Mouse (Mus musculus) thymus, postnatal 4 days (tissue): Measurements from ENCODE around the gene Slc17a5.

Experiments used
- DNase-seq: peaks from one replicate; pipeline ENCODE4 v3.0.0; 2021

The Slc17a5 gene

GRCm38 (mm10) chr9:78587914-78588313 is at the start of gene Slc17a5:
TSS of gene Slc17a5 (minus strand) at chr9:78588041.
- DNase-seq, result peak; percentile 96

- DNase-seq, result no peak
Measured at GRCm38 (mm10) chr9:78633976-78634375, 46.1 kb upstream of the Slc17a5 start.

DNA sequence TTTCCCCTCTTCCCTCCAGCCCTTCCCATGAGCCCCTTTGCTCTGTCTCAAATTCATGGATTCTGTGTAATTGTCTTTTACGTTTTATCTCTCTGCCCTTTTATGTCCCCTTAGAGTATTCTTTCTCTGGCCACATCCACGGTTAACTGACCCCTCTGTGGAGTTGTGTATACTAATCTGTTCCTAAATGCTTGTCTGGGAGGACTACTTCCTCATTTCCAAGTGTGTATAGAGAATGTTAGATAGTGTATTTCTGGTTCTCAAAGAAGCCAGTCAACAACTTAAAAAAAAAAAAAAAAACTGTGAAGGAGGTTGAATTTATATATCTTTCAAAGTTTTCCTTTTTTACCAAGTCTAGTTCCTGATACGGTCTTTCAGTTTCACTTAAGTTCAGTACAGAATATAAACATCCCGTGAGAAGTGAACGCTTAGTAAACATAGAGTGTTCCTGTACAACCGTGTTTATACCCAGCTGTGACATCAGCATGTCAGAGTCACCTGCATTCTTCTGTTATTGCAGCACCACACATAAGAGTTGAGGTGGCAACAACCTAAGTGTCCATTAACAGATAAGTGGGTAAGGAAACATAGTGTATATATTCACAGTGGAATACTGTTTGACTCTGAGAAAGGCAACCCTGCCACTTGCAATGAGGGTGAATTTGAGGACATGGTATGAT is 44.1 kb upstream of the Slc17a5 start:
- no peak for DNase-seq

- no peak for DNase-seq
Measured at GRCm38 (mm10) chr9:78629991-78630390, 42.1 kb upstream of the Slc17a5 start.

- no peak for DNase-seq
Measured at GRCm38 (mm10) chr9:78623301-78623747, 35.5 kb upstream of the Slc17a5 start.

DNA sequence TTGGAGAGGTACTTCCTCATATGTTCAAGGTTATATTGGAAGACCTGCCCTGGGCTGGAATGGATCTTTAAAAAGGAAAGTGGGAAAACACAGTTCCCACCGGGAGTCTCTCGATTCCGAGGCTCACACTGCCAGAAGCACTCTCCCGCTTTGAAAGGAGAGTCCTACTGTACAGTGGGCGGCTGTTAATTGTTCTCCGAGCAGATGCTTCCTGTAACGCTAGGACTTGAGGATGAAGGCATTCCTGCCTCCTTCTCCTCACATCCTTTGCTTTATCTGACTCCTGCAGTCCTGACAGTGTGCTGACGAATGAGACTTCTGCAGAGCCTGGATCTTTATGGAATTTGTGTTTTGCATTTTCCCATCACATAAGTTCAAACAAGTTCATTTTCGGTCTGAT is 31.4 kb upstream of the Slc17a5 start:
- DNase-seq, result no peak

DNA sequence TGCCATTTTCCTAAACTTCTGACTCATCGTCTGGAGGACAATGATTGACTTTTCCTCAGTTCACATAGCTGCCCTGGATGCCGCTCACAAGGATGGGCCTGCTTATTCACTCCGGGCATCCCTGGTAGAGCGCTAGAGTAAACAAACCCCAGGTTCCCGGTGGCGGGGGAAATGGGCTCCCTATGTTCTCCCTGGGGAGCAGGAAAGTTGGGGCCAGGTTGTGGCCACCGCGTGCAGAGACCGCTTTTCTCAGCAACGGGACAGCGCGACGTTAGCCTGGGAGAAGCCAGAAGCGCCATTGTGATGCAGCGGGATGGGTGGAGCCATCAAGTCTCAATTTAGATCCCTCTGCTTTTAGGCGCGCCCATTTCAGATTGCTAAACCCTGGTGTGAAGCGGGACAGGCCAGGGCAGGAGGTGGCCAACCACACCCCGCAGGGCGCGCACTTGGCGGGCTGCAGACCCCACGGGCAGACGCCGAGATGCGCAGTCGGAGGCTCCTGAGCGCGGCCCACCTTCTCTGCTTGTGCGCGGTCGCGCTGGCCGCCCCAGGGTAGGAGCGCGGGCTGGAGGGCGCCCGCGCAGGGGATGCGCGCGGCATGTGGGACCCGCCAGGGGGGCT is 27.7 kb upstream of the Slc17a5 start, which contains the start of gene Cd109:
Gene Cd109, plus strand, starts transcription at position 146 of the 621 bp plus-strand sequence.
- DNase-seq, result peak; percentile 32

DNA sequence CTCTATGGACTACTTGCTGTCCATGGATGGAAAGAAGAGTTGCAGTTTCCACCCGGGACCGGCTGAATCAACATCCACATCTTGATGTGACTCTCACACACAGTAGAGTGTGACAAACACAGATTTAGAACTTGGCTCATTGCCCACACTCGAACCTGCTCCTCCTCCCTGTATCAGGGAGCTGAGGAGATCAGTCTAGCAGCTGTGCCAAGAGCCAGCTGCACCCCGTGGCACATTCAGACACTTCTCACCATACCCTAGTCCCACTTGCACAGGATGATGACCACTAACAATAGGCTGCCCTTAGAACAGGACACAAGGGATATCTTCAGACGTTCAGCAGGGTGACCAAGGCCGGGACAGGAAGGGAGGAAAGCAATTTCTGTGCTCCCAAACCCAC is 26.4 kb upstream of the Slc17a5 start:
- DNase-seq, result no peak

DNA sequence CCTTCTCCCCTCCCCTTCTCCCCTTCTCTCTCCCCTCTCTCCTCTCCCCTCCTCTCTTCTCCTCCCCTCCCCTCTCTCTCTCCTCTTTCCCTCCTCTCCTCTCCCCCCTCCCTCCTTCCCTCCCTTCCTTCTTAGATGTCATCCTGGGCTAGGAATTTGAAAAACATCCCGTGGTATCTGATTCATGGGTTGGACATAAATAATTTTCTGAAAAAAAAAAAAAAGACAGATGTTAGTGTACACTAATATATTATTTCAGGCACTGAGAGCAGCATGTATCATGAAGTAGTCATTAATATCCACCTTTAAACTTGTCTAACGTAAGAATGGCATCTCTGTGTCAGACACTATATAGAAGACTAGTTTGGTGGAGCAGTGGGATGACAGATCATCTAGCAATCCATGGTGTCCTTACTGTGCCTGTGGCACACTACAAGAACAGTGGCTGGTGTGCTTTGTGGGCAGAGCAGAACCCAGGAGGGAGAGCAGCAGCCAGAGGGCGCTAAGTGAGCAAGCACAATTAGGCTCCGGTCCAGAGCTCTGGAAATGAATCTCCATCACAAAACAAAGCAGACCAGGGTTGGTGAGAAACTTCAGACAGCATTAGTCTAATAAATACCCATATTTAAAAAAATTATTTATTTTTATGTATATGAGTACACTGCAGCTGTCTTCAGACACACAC is 13.3 kb upstream of the Slc17a5 start:
- DNase-seq, result peak; percentile 25

DNA sequence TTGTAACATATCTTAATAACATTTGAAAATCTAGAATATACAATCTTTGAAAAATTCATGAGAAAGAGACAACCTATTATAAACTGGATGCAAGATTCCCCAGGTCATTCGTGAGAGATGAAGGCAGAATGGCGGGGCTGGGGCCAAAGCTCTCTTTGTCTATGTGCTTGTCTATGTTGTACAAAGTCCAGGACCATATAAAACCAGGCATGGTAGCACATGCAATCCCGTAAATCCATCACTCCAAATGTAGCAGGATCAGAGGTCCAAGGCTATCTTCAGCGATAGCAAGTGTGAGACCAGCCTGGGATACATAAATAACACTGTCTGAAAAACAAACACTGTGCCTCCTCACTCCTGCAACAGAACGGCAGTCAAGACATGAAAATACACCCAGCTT is 12.1 kb upstream of the Slc17a5 start:
- DNase-seq, result no peak

- DNase-seq, result peak; percentile 57
Measured at GRCm38 (mm10) chr9:78596834-78597233, 9.0 kb upstream of the Slc17a5 start.

DNA sequence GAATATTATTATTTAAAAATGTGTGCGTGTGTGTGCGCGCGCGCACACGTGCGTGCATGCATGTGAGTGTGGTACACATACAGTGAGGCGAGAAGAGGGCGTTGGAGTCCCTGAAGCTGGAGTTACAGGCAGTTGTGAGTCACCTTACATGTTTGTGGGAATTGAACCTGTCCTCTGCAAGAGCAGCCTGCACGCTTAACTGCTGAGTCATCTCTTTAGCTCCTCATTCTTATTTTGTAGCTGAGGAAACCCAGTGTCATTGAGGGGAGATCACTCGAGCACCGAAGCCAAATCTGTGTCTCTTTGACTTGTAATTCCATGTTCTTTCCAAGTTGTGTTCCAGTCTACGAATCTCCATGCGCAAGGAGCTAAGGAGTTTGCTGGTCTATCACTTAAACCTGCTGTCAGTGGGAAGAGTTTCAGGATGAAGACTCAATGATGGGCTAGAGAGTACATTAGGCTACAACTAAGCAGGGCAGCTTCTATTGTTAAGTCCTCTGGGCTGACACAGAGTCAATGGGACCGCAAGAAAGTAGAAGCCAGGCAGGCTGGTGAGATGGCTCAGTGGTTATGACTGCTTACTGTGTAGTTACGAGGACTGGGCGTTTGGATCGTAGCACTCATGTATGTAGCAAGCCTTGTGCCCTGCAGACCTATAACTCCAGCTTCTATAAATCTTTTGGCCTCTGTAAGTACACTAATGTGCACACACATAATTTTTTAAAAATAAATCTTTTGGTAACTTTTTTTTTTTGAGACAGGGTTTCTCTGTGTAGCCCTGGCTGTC is 8.1 kb upstream of the Slc17a5 start:
- no peak for DNase-seq

- no peak for DNase-seq
Measured at GRCm38 (mm10) chr9:78595257-78595656, 7.4 kb upstream of the Slc17a5 start.

DNA sequence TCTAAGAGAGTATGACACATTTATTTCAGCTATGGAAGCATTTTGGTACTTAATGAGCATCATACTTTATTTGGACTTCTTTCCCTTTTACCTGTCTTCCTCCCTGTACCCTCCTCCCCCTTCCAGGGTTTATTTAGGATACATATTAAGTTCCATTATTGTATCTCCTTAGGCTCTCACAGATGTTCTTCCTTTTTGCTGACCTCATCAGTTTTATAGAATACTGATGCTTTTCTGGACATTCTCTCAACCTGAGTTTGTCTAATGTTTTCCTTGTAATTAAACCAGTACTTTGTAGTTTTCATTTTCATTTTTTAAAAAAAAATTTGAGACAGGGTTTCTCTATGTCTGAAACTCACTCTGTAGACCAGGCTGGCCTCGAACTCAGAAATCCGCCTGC is 2.6 kb upstream of the Slc17a5 start:
- DNase-seq, result no peak

- peak; percentile 30 for DNase-seq
Measured at GRCm38 (mm10) chr9:78588411-78589033, 681 bp upstream of the Slc17a5 start.

- no peak for DNase-seq
Measured at GRCm38 (mm10) chr9:78587218-78587883, 490 bp downstream of the Slc17a5 start.

DNA sequence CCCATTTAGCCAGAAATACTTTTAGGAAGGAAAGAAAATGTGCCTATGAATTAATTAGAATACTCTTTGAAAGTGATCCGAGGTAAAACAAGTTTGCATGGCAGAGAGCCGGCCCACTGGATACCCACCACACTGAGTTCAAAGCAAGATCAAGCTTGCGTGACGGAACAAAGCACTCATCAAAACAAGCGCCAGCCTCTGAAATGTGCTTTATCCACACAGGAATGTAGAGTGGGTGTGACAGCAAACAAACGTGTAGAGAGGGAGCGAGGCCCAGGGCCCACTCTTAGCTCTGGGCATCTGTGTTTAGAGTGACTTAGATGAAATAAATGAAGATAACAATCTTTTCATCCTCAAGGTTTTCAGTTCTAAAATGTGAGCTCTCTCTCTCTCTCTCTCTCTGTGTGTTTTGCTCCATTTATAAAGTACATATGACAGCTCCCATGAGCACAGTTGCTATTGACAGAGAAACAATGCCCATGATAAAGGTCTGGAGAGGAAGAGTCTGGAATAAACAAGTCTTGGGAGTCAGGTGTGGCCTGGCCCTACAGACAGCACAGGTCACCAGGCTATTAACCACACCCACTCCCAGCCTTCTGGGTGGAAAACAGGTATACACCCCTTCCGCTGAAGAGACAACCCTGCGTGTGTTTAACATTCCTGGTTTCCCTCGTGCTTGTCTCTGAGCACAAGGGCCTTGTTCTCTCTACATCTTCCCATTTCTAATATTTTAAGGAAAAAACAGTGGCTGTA is 8.0 kb downstream of the Slc17a5 start:
- DNase-seq, result no peak

DNA sequence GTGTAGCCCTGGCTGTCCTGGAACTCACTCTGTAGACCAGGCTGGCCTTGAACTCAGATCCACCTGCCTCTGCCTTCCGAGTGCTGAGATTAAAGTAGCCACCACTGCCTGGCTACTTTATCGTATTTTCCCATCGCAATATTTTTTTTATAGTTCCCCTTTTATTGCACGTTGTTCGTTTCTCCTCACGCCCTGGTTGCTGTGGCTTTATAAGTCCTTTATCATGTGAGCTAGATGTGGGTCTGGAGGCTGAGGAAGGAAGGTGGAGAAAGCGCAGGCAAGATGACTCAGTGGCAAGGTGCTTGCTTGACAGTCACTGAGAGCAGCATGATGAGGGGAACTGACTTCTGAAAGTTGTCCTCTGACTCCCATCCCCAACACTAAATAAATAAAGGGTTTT is 9.0 kb downstream of the Slc17a5 start:
- DNase-seq, result no peak

GRCm38 (mm10) chr9:78576466-78576865 is 11.4 kb downstream of the Slc17a5 start:
- no peak for DNase-seq

GRCm38 (mm10) chr9:78569934-78570333 is 17.9 kb downstream of the Slc17a5 start:
- DNase-seq, result no peak

DNA sequence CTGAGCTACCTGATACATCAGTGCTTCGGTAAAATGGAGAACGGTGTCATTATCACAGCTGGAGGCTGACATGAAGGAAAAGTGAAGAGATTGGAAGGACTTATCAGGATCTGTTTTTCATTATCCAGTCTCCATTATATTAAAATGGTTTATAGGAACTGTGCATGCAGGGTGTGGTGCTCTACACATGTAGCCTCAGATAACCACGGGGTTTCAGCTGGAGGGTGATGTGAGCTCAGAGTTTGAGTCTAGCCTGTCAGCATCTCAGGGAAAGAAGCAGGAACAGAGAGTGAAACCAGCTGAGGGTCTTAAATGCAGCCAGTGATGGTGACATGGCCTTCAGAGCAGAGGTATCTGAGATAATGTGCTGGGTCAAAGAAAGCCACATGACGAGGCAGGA is 28.4 kb downstream of the Slc17a5 start:
- no peak for DNase-seq
